Mouse (Mus musculus): ENCODE results near the gene Cecr2. TPM values are rescaled to one million over a fixed set of nuclear protein-coding genes. Genes with fewer than 3 reads are reported as not detected.
A peak's percentile ranks its signal among the peaks of the same experiment; 100 is the strongest.

Gene Cecr2
- total RNA-seq (2014; rRNA removed) (9.3 and 12.3 TPM in 2 replicates), polyA plus RNA-seq (2012; rRNA removed) (4.3 and 5.1 TPM in 2 replicates)

DNA sequence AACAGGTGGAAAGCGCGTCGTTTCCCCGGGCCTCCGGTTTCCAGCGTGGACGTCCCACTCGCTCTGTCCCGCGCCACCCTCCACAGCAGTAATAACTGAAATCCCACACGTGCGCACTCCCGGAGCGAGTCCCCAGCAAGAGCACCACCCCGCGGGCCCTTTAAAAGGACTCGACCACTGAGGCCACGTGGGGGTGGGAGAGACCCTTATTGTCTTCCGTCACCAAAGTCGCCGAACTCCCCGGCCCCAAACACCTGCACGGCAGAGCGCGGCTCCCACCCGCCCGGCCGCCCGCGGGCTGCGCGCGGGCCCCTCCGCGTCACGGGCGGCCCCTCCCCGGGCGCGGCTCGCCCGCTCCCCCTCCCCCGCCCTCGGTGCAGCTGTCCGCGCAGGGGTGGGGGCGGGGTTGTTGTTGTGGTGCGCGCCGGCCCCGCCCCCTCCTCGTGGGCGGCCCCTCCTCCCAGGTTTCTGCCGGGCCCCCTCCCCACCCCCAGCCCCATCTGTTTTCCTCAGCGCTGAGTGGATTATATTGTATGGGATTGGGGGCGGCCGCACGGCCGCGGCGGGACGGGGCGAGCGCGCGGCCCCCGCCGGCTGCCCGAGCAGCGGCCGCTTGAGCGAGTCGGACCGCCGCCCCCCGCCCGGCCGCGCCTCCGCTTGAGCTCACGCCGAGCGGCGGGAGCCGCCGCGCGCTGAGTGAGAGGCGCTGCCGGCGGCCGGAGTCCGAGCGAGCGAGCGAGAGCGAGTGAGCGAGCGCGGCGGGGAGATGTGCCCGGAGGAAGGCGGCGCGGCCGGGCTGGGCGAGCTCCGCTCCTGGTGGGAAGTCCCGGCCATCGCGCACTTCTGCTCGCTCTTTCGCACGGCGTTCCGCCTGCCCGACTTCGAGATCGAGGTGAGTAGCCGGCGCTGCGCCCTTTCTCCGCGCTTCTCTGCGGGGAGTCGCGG is at the start of gene Cecr2:
Gene Cecr2 (plus strand): TSS at position 554 of the 945 bp plus-strand sequence.
- H3K4me1 ChIP-seq (ENCODE audit: control insufficient read depth, insufficient read depth, low read length) = peaks cover 3% of the 10 kb centered on the region; the same call in 1 of the 2 replicates
- DNase-seq (ENCODE audit: extremely low read depth, low read depth, low spot score) = peak; percentile 64
- no peaks in the 10 kb centered on the region for H3K36me3 ChIP-seq (ENCODE audit: control insufficient read depth, insufficient read depth, low read length)
- peak within 1 kb of the TSS; percentile 66 for H3K4me3 ChIP-seq (ENCODE audit: insufficient read depth, low read depth, low read length)
- peak within 1 kb of the TSS; percentile 94 for H3K27ac ChIP-seq (replicated peaks; ENCODE audit: insufficient read depth, low read depth, low read length)
- H3K27me3 ChIP-seq (ENCODE audit: control insufficient read depth, insufficient read depth, low read length) = no peaks in the 10 kb centered on the region
- WGBS = under 1% methylated on average over 119 of the region's 127 CpGs
- H3K9ac ChIP-seq (ENCODE audit: low read depth, low read length) = peak within 1 kb of the TSS; percentile 87
- H3K79me2 ChIP-seq (ENCODE audit: control insufficient read depth, insufficient read depth, low read length) = peaks cover 9% of the 10 kb centered on the region; the same call in 1 of the 2 replicates
- TF ChIP-seq CTCF (IDR thresholded peaks at IDR 0.05; ENCODE audit: low read depth, low read length) (no peak), POLR2A (IDR thresholded peaks at IDR 0.05; ENCODE audit: extremely low read depth, insufficient read depth, low read length) (0 out of 2 replicates have a peak, but pooled peaks have one; percentile 14)

DNA sequence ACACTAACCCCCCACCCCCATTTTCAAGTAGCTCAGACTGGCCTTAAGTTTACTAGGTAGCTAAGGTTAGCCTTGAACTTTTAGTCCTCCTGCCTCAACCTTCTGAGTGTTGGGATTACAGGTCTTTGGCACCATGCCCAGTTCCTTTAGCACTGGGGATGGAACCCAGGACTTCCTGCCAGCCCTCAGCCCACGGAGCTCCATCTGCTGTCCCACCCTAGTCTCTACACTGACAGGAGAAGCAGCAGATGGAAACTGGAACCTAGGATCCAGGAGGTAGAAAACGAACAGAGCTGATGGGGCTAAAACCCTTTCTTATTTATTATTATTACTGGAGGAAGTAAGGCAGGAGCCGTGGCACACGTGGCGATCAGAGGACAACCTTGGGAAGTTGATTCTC is 48.6 kb upstream of the Cecr2 start:
- no peaks in the 10 kb centered on the region for H3K79me2 ChIP-seq (ENCODE audit: control insufficient read depth, insufficient read depth, low read length)
- no peak for DNase-seq (ENCODE audit: extremely low read depth, low read depth, low spot score)
- 70% methylated on average over 5 of the region's 5 CpGs for WGBS
- H3K36me3 ChIP-seq (ENCODE audit: control insufficient read depth, insufficient read depth, low read length) = no peaks in the 10 kb centered on the region
- H3K27me3 ChIP-seq (ENCODE audit: control insufficient read depth, insufficient read depth, low read length) = no peaks in the 10 kb centered on the region
- no peak overlapping the region for H3K9ac ChIP-seq (ENCODE audit: low read depth, low read length)
- H3K4me3 ChIP-seq (ENCODE audit: insufficient read depth, low read depth, low read length) = no peak overlapping the region
- H3K27ac ChIP-seq (replicated peaks; ENCODE audit: insufficient read depth, low read depth, low read length) = no peak overlapping the region
- TF ChIP-seq CTCF (IDR thresholded peaks at IDR 0.05; ENCODE audit: low read depth, low read length) (no peak), POLR2A (IDR thresholded peaks at IDR 0.05; ENCODE audit: extremely low read depth, insufficient read depth, low read length) (no peak)
- H3K4me1 ChIP-seq (ENCODE audit: control insufficient read depth, insufficient read depth, low read length) = no peaks in the 10 kb centered on the region

- TF ChIP-seq POLR2A (IDR thresholded peaks at IDR 0.05; ENCODE audit: extremely low read depth, insufficient read depth, low read length) (no peak), CTCF (IDR thresholded peaks at IDR 0.05; ENCODE audit: low read depth, low read length) (no peak)
- 73% methylated on average over 4 of the region's 4 CpGs for WGBS
- H3K4me3 ChIP-seq (ENCODE audit: insufficient read depth, low read depth, low read length) = no peak overlapping the region
- H3K79me2 ChIP-seq (ENCODE audit: control insufficient read depth, insufficient read depth, low read length) = no peaks in the 10 kb centered on the region
- no peaks in the 10 kb centered on the region for H3K4me1 ChIP-seq (ENCODE audit: control insufficient read depth, insufficient read depth, low read length)
- H3K27me3 ChIP-seq (ENCODE audit: control insufficient read depth, insufficient read depth, low read length) = no peaks in the 10 kb centered on the region
- no peaks in the 10 kb centered on the region for H3K36me3 ChIP-seq (ENCODE audit: control insufficient read depth, insufficient read depth, low read length)
- DNase-seq (ENCODE audit: extremely low read depth, low read depth, low spot score) = no peak
- H3K27ac ChIP-seq (replicated peaks; ENCODE audit: insufficient read depth, low read depth, low read length) = no peak overlapping the region
- no peak overlapping the region for H3K9ac ChIP-seq (ENCODE audit: low read depth, low read length)
Measured at GRCm38 (mm10) chr6:120618518-120619402, 47.4 kb upstream of the Cecr2 start.

- 72% methylated on average over 3 of the region's 3 CpGs for WGBS
- no peaks in the 10 kb centered on the region for H3K36me3 ChIP-seq (ENCODE audit: control insufficient read depth, insufficient read depth, low read length)
- no peak overlapping the region for H3K9ac ChIP-seq (ENCODE audit: low read depth, low read length)
- H3K4me3 ChIP-seq (ENCODE audit: insufficient read depth, low read depth, low read length) = no peak overlapping the region
- H3K4me1 ChIP-seq (ENCODE audit: control insufficient read depth, insufficient read depth, low read length) = peaks cover under 1% of the 10 kb centered on the region; the same call in 1 of the 2 replicates
- no peaks in the 10 kb centered on the region for H3K79me2 ChIP-seq (ENCODE audit: control insufficient read depth, insufficient read depth, low read length)
- TF ChIP-seq CTCF (IDR thresholded peaks at IDR 0.05; ENCODE audit: low read depth, low read length) (no peak), POLR2A (IDR thresholded peaks at IDR 0.05; ENCODE audit: extremely low read depth, insufficient read depth, low read length) (no peak)
- no peaks in the 10 kb centered on the region for H3K27me3 ChIP-seq (ENCODE audit: control insufficient read depth, insufficient read depth, low read length)
- H3K27ac ChIP-seq (replicated peaks; ENCODE audit: insufficient read depth, low read depth, low read length) = no peak overlapping the region
- DNase-seq (ENCODE audit: extremely low read depth, low read depth, low spot score) = no peak
Measured at GRCm38 (mm10) chr6:120620193-120620592, 46.0 kb upstream of the Cecr2 start.

DNA sequence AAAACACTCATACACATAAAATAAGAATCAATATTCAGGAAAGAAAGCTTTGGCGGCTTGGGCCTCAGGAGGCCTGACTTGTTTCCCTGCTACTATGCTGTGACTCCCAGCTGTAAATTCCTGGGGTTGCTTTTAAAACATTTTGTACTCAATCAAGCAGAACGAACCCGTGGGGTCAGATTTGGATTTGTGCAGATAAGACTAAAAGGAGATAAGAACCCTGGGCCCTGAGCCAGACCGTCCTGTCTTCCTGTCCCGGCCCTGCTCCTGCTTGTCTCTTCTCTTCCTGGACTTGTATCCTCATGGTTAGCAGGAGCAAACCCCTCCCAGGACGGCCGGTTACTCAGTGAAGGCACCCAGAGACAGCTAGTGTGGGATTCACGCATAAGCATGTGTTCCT is 41.1 kb upstream of the Cecr2 start:
- Histone ChIP-seq H3K9ac (ENCODE audit: low read depth, low read length) (no peak overlapping the region), H3K4me1 (ENCODE audit: control insufficient read depth, insufficient read depth, low read length) (peaks cover 2% of the 10 kb centered on the region; the same call in 1 of the 2 replicates), H3K36me3 (ENCODE audit: control insufficient read depth, insufficient read depth, low read length) (no peaks in the 10 kb centered on the region), H3K27me3 (ENCODE audit: control insufficient read depth, insufficient read depth, low read length) (no peaks in the 10 kb centered on the region), H3K4me3 (ENCODE audit: insufficient read depth, low read depth, low read length) (no peak overlapping the region), H3K79me2 (ENCODE audit: control insufficient read depth, insufficient read depth, low read length) (no peaks in the 10 kb centered on the region), H3K27ac (replicated peaks; ENCODE audit: insufficient read depth, low read depth, low read length) (no peak overlapping the region)
- peak; percentile 93 for DNase-seq (ENCODE audit: extremely low read depth, low read depth, low spot score)
- TF ChIP-seq POLR2A (IDR thresholded peaks at IDR 0.05; ENCODE audit: extremely low read depth, insufficient read depth, low read length) (no peak), CTCF (IDR thresholded peaks at IDR 0.05; ENCODE audit: low read depth, low read length) (no peak)
- whole genome bisulfite sequencing = 15% methylated on average over 8 of the region's 8 CpGs
